Mouse (Mus musculus): ENCODE data around the gene Zfhx3. TPM values are rescaled to one million over a fixed set of nuclear protein-coding genes. Genes with fewer than 3 reads are reported as not detected.

Zfhx3 gene
- polyA plus RNA-seq, 1 experiment from 2014 or later: 1.2 TPM

- no peak for ATAC-seq (ENCODE audit: low read depth)
- Histone ChIP-seq H3K36me3 (ENCODE audit: control insufficient read depth, insufficient read depth) (no peaks in the 10 kb centered on the region), H3K9ac (ENCODE audit: low read depth, low read length) (no peak overlapping the region), H3K4me3 (ENCODE audit: low read depth, low read length) (no peak overlapping the region), H3K4me2 (ENCODE audit: low read depth, low read length) (no peak overlapping the region), H3K9me3 (replicated peaks; ENCODE audit: control insufficient read depth, low read length) (no peaks in the 10 kb centered on the region), H3K4me1 (ENCODE audit: control insufficient read depth, low read depth, low read length) (no peaks in the 10 kb centered on the region), H3K27me3 (ENCODE audit: control insufficient read depth, insufficient read depth, low read depth, low read length) (no peaks in the 10 kb centered on the region), H3K27ac (ENCODE audit: low read length) (no peak overlapping the region)
- WGBS (ENCODE audit: insufficient replicate concordance): 77% methylated on average over 12 of the region's 12 CpGs
These were observed 119.5 kb downstream of the Zfhx3 start for GRCm38 (mm10) chr8:108061972-108062371.

GRCm38 (mm10) chr8:108067111-108067510 lies 124.7 kb downstream of the Zfhx3 start:
- Histone ChIP-seq H3K9ac (ENCODE audit: low read depth, low read length) (no peak overlapping the region), H3K4me2 (ENCODE audit: low read depth, low read length) (no peak overlapping the region), H3K36me3 (ENCODE audit: control insufficient read depth, insufficient read depth) (no peaks in the 10 kb centered on the region), H3K4me1 (ENCODE audit: control insufficient read depth, low read depth, low read length) (no peaks in the 10 kb centered on the region), H3K27ac (ENCODE audit: low read length) (no peak overlapping the region), H3K4me3 (ENCODE audit: low read depth, low read length) (no peak overlapping the region), H3K9me3 (replicated peaks; ENCODE audit: control insufficient read depth, low read length) (no peaks in the 10 kb centered on the region), H3K27me3 (ENCODE audit: control insufficient read depth, insufficient read depth, low read depth, low read length) (no peaks in the 10 kb centered on the region)
- ATAC-seq (ENCODE audit: low read depth): no peak
- WGBS (ENCODE audit: insufficient replicate concordance): 72% methylated on average over 6 of the region's 6 CpGs

GRCm38 (mm10) chr8:108068195-108068594 lies 125.8 kb downstream of the Zfhx3 start:
- WGBS (ENCODE audit: insufficient replicate concordance): 54% methylated on average over 8 of the region's 8 CpGs
- Histone ChIP-seq H3K9me3 (replicated peaks; ENCODE audit: control insufficient read depth, low read length) (no peaks in the 10 kb centered on the region), H3K4me2 (ENCODE audit: low read depth, low read length) (no peak overlapping the region), H3K9ac (ENCODE audit: low read depth, low read length) (no peak overlapping the region), H3K36me3 (ENCODE audit: control insufficient read depth, insufficient read depth) (no peaks in the 10 kb centered on the region), H3K4me3 (ENCODE audit: low read depth, low read length) (no peak overlapping the region), H3K4me1 (ENCODE audit: control insufficient read depth, low read depth, low read length) (no peaks in the 10 kb centered on the region), H3K27me3 (ENCODE audit: control insufficient read depth, insufficient read depth, low read depth, low read length) (no peaks in the 10 kb centered on the region), H3K27ac (ENCODE audit: low read length) (no peak overlapping the region)
- ATAC-seq (ENCODE audit: low read depth): no peak

- ATAC-seq (ENCODE audit: low read depth): no peak
- Histone ChIP-seq H3K27ac (ENCODE audit: low read length) (no peak overlapping the region), H3K9ac (ENCODE audit: low read depth, low read length) (no peak overlapping the region), H3K4me2 (ENCODE audit: low read depth, low read length) (no peak overlapping the region), H3K27me3 (ENCODE audit: control insufficient read depth, insufficient read depth, low read depth, low read length) (no peaks in the 10 kb centered on the region), H3K36me3 (ENCODE audit: control insufficient read depth, insufficient read depth) (no peaks in the 10 kb centered on the region), H3K4me1 (ENCODE audit: control insufficient read depth, low read depth, low read length) (no peaks in the 10 kb centered on the region), H3K9me3 (replicated peaks; ENCODE audit: control insufficient read depth, low read length) (no peaks in the 10 kb centered on the region), H3K4me3 (ENCODE audit: low read depth, low read length) (no peak overlapping the region)
- WGBS (ENCODE audit: insufficient replicate concordance): 62% methylated on average over 4 of the region's 4 CpGs
These were observed 128.0 kb downstream of the Zfhx3 start for GRCm38 (mm10) chr8:108070438-108070837.

DNA sequence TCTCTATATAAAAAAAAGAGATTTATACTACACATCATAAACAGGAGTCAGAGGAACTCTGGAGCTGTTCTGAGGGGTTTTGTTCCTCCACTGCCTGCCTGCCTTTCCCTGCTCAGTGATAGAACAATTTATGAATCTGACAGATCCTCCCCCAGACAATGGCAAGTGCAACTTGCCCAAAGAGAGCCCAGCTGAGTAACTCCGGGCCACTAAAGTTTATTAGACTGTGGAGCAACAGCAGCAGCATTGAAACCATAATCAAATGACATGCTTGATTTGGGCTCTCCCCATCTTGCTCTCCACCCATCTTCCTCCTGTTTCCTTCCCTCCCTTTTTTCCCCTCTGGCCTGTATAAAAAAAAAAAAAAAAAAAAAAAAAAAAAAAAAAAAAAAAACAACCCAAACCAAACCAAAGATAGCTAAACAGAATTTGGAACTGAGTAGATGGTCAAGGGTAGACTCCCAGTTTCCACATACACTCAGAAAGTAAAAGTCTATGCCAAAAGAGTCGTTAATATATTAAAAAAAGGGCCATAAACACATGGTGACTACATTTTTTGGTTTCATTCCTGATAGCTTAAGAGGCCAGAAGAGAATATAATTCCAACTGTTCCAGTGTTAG lies 129.8 kb downstream of the Zfhx3 start:
- H3K27ac ChIP-seq (ENCODE audit: low read length): no peak overlapping the region
- no peaks in the 10 kb centered on the region for H3K9me3 ChIP-seq (replicated peaks; ENCODE audit: control insufficient read depth, low read length)
- no peak overlapping the region for H3K4me3 ChIP-seq (ENCODE audit: low read depth, low read length)
- H3K27me3 ChIP-seq (ENCODE audit: control insufficient read depth, insufficient read depth, low read depth, low read length): no peaks in the 10 kb centered on the region
- no peak overlapping the region for H3K9ac ChIP-seq (ENCODE audit: low read depth, low read length)
- H3K36me3 ChIP-seq (ENCODE audit: control insufficient read depth, insufficient read depth): no peaks in the 10 kb centered on the region
- no peak overlapping the region for H3K4me2 ChIP-seq (ENCODE audit: low read depth, low read length)
- no peaks in the 10 kb centered on the region for H3K4me1 ChIP-seq (ENCODE audit: control insufficient read depth, low read depth, low read length)
- 45% methylated on average over 2 of the region's 2 CpGs for WGBS (ENCODE audit: insufficient replicate concordance)
- no peak for ATAC-seq (ENCODE audit: low read depth)

DNA sequence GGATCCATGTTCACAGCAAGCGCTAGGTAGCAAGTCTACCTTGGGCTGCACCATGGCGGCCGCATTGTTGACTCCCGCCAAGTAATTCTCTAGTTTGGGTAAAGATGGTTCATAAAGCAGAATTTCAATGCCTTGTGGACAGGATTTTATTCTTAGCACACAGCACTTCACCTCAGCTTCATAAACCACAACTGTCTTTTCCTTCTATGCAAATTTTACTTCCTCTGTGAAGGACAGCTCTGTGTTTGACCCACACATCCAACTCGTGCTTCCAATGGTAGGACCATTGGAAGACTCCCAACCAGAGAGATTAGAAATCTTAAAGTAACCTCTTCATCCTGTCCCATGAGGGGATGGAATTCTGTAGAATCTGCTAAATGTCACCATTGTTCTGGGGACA lies 130.4 kb downstream of the Zfhx3 start:
- Histone ChIP-seq H3K36me3 (ENCODE audit: control insufficient read depth, insufficient read depth) (no peaks in the 10 kb centered on the region), H3K4me3 (ENCODE audit: low read depth, low read length) (no peak overlapping the region), H3K27me3 (ENCODE audit: control insufficient read depth, insufficient read depth, low read depth, low read length) (no peaks in the 10 kb centered on the region), H3K9me3 (replicated peaks; ENCODE audit: control insufficient read depth, low read length) (no peaks in the 10 kb centered on the region), H3K27ac (ENCODE audit: low read length) (no peak overlapping the region), H3K4me1 (ENCODE audit: control insufficient read depth, low read depth, low read length) (no peaks in the 10 kb centered on the region), H3K9ac (ENCODE audit: low read depth, low read length) (no peak overlapping the region), H3K4me2 (ENCODE audit: low read depth, low read length) (no peak overlapping the region)
- ATAC-seq (ENCODE audit: low read depth): no peak
- 60% methylated on average over 5 of the region's 5 CpGs for WGBS (ENCODE audit: insufficient replicate concordance)

DNA sequence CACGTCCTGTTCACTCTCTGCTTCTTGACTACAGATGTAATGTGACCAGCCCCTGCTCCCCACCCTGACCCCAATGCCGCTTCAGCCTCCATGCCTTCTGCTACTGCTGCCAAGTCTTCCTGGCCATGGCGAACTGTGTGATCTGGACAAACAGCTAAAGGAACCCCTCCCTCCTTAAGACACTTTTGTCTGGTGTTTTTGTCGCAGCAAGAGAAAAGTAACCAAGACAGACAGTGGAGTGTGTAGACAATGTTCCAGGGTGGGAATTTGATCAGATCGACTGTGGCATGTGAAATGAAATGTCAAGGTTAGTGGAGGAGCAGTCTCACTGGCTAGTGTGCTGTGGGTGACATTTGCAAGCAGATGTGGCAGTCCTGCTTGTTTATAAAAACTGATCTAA lies 132.7 kb downstream of the Zfhx3 start:
- ATAC-seq (ENCODE audit: low read depth): no peak
- 64% methylated on average over 5 of the region's 5 CpGs for WGBS (ENCODE audit: insufficient replicate concordance)

GRCm38 (mm10) chr8:108078726-108079125 lies 136.3 kb downstream of the Zfhx3 start:
- Histone ChIP-seq H3K9ac (ENCODE audit: low read depth, low read length) (no peak overlapping the region), H3K27me3 (ENCODE audit: control insufficient read depth, insufficient read depth, low read depth, low read length) (no peaks in the 10 kb centered on the region), H3K4me3 (ENCODE audit: low read depth, low read length) (no peak overlapping the region), H3K9me3 (replicated peaks; ENCODE audit: control insufficient read depth, low read length) (no peaks in the 10 kb centered on the region), H3K36me3 (ENCODE audit: control insufficient read depth, insufficient read depth) (no peaks in the 10 kb centered on the region), H3K4me2 (ENCODE audit: low read depth, low read length) (no peak overlapping the region), H3K4me1 (ENCODE audit: control insufficient read depth, low read depth, low read length) (no peaks in the 10 kb centered on the region), H3K27ac (ENCODE audit: low read length) (no peak overlapping the region)
- 76% methylated on average over 4 of the region's 4 CpGs for WGBS (ENCODE audit: insufficient replicate concordance)
- no peak for ATAC-seq (ENCODE audit: low read depth)

More for the DNA sequence above, 132.7 kb downstream of the Zfhx3 start:
- no peak overlapping the region for H3K27ac ChIP-seq (ENCODE audit: low read length)
- no peaks in the 10 kb centered on the region for H3K4me1 ChIP-seq (ENCODE audit: control insufficient read depth, low read depth, low read length)
- no peaks in the 10 kb centered on the region for H3K9me3 ChIP-seq (replicated peaks; ENCODE audit: control insufficient read depth, low read length)
- H3K4me2 ChIP-seq (ENCODE audit: low read depth, low read length): no peak overlapping the region
- no peak overlapping the region for H3K9ac ChIP-seq (ENCODE audit: low read depth, low read length)
- H3K36me3 ChIP-seq (ENCODE audit: control insufficient read depth, insufficient read depth): no peaks in the 10 kb centered on the region
- no peak overlapping the region for H3K4me3 ChIP-seq (ENCODE audit: low read depth, low read length)
- no peaks in the 10 kb centered on the region for H3K27me3 ChIP-seq (ENCODE audit: control insufficient read depth, insufficient read depth, low read depth, low read length)

GRCm38 (mm10) chr8:108086913-108087312 lies 144.5 kb downstream of the Zfhx3 start:
- 57% methylated on average over 4 of the region's 4 CpGs for WGBS (ENCODE audit: insufficient replicate concordance)
- H3K4me2 ChIP-seq (ENCODE audit: low read depth, low read length): no peak overlapping the region
- H3K4me3 ChIP-seq (ENCODE audit: low read depth, low read length): no peak overlapping the region
- ATAC-seq (ENCODE audit: low read depth): no peak
- no peaks in the 10 kb centered on the region for H3K36me3 ChIP-seq (ENCODE audit: control insufficient read depth, insufficient read depth)
- H3K27me3 ChIP-seq (ENCODE audit: control insufficient read depth, insufficient read depth, low read depth, low read length): no peaks in the 10 kb centered on the region
- H3K27ac ChIP-seq (ENCODE audit: low read length): no peak overlapping the region
- H3K9me3 ChIP-seq (replicated peaks; ENCODE audit: control insufficient read depth, low read length): no peaks in the 10 kb centered on the region
- no peak overlapping the region for H3K9ac ChIP-seq (ENCODE audit: low read depth, low read length)
- no peaks in the 10 kb centered on the region for H3K4me1 ChIP-seq (ENCODE audit: control insufficient read depth, low read depth, low read length)
